Mouse (Mus musculus) forebrain, embryonic 16.5 days (tissue): ENCODE results near the gene Spint2. TPM values are rescaled to one million over a fixed set of nuclear protein-coding genes. Genes with fewer than 3 reads are reported as not detected.

Source experiments
- ATAC-seq: fragments of 200-750 bp; cut with Nextera tagmentation; 2 replicates; pipeline ENCODE4 v1.8.0; 2017; ENCODE audit warnings: mild to moderate bottlenecking, moderate library complexity
- H3K27ac ChIP-seq: fragments of 300-500 bp; sonication (generic); 2 replicates; pipeline ENCODE4 v1.5.1; 2014; ENCODE audit warnings: low read length, control low read depth
- H3K27me3 ChIP-seq: fragments of 300-500 bp; sonication (generic); replicated peaks from 2 replicates; pipeline ENCODE4 v1.6.1; 2014; ENCODE audit warnings: low read length; ENCODE audit not compliant: control insufficient read depth, insufficient read depth
- H3K36me3 ChIP-seq: fragments of 300-500 bp; sonication (generic); 2 replicates; pipeline ENCODE4 v1.6.1; 2014; ENCODE audit not compliant: control insufficient read depth, insufficient read depth
- H3K4me1 ChIP-seq: fragments of 300-500 bp; sonication (generic); replicated peaks from 2 replicates; pipeline ENCODE4 v1.6.1; 2014; ENCODE audit warnings: low read length; ENCODE audit not compliant: control insufficient read depth, insufficient read depth
- H3K4me2 ChIP-seq: fragments of 300-500 bp; sonication (generic); 2 replicates; pipeline ENCODE4 v1.6.1; 2014; ENCODE audit warnings: mild to moderate bottlenecking, low read length, control low read depth
- H3K4me3 ChIP-seq: fragments of 300-500 bp; sonication (generic); replicated peaks from 2 replicates; pipeline ENCODE4 v1.5.1; 2014; ENCODE audit warnings: mild to moderate bottlenecking, low read length, control low read depth
- H3K9ac ChIP-seq: fragments of 300-500 bp; sonication (generic); replicated peaks from 2 replicates; pipeline ENCODE4 v1.6.1; 2014; ENCODE audit warnings: low read depth, low read length, control low read depth
- H3K9me3 ChIP-seq: fragments of 300-500 bp; sonication (generic); 2 replicates; pipeline ENCODE4 v1.6.1; 2016; ENCODE audit warnings: low read length; ENCODE audit not compliant: control insufficient read depth
- WGBS: fragments of 180-500 bp; shearing (Covaris S2); extraction: QIAGEN DNeasy Blood & Tissue Kit; methylation state at CpG from one replicate; pipeline ENCODE4 v1.1.7; 2014; 5-methylcytosine and 5-hydroxymethylcytosine counted together
- polyA plus RNA-seq: library from polyadenylated mRNA; unstranded; fragments of >200 nt; fragmentation: Nextera tagmentation; extraction: Ambion mirVana; gene quantifications from 2 replicates; pipeline ENCODE4 v1.2.1, GENCODE M21; 2015

Gene Spint2
- polyA plus RNA-seq, 1 experiment from 2014 or later, result 50.9 TPM

- H3K9ac ChIP-seq, result no peak overlapping the region
- WGBS, result 90% methylated on average over 3 of the region's 3 CpGs
- no peak for ATAC-seq
Observed at GRCm38 (mm10) chr7:29251166-29251565, 30.5 kb downstream of the Spint2 start.

GRCm38 (mm10) chr7:29248261-29248841 lies 33.4 kb downstream of the Spint2 start, which contains the start of gene 2200002D01Rik:
Gene 2200002D01Rik, minus strand, starts transcription at chr7:29248466.
- no peak for ATAC-seq
- no peak within 1 kb of the TSS for H3K4me3 ChIP-seq
- peaks cover 5% of the 10 kb centered on the region; the same call in 1 of the 2 replicates for H3K4me1 ChIP-seq
- H3K4me2 ChIP-seq, result peak within 1 kb of the TSS; percentile 13
- no peaks in the 10 kb centered on the region for H3K9me3 ChIP-seq
- H3K36me3 ChIP-seq, result no peaks in the 10 kb centered on the region; the same call in 1 of the 2 replicates
- WGBS, result 20% methylated on average over 20 of the region's 20 CpGs
- H3K9ac ChIP-seq, result 0 out of 2 replicates have a peak within 1 kb of the TSS, but pooled peaks have one; percentile 9
- H3K27me3 ChIP-seq, result peaks cover 5% of the 10 kb centered on the region; the same call in 1 of the 2 replicates
- H3K27ac ChIP-seq, result no peak within 1 kb of the TSS

More at GRCm38 (mm10) chr7:29251166-29251565, 30.5 kb downstream of the Spint2 start:
- no peaks in the 10 kb centered on the region for H3K36me3 ChIP-seq
- H3K4me3 ChIP-seq, result no peak overlapping the region
- peaks cover 5% of the 10 kb centered on the region; the same call in 1 of the 2 replicates for H3K4me1 ChIP-seq
- no peaks in the 10 kb centered on the region for H3K9me3 ChIP-seq
- H3K27me3 ChIP-seq, result peaks cover 5% of the 10 kb centered on the region; the same call in 1 of the 2 replicates
- H3K27ac ChIP-seq, result no peak overlapping the region
- H3K4me2 ChIP-seq, result no peak overlapping the region

- H3K9ac ChIP-seq, result 0 out of 2 replicates have a peak overlapping the region, but pooled peaks have one; percentile 9
- no peaks in the 10 kb centered on the region; the same call in 1 of the 2 replicates for H3K36me3 ChIP-seq
- no peak overlapping the region for H3K27ac ChIP-seq
- WGBS, result 18% methylated on average over 19 of the region's 19 CpGs
- no peak for ATAC-seq
- H3K9me3 ChIP-seq, result no peaks in the 10 kb centered on the region
- no peak overlapping the region for H3K4me3 ChIP-seq
- peak overlapping the region; percentile 13 for H3K4me2 ChIP-seq
- H3K4me1 ChIP-seq, result peaks cover 5% of the 10 kb centered on the region; the same call in 1 of the 2 replicates
- H3K27me3 ChIP-seq, result peaks cover 5% of the 10 kb centered on the region; the same call in 1 of the 2 replicates
Observed at GRCm38 (mm10) chr7:29247706-29248105, 34.0 kb downstream of the Spint2 start.

- Histone ChIP-seq H3K27me3 (peaks cover 5% of the 10 kb centered on the region; the same call in 1 of the 2 replicates), H3K4me3 (no peak overlapping the region), H3K4me2 (no peak overlapping the region), H3K9ac (no peak overlapping the region), H3K4me1 (peaks cover 5% of the 10 kb centered on the region; the same call in 1 of the 2 replicates), H3K27ac (no peak overlapping the region), H3K36me3 (no peaks in the 10 kb centered on the region; the same call in 1 of the 2 replicates), H3K9me3 (no peaks in the 10 kb centered on the region)
- ATAC-seq, result no peak
- WGBS, result 25% methylated on average over 16 of the region's 16 CpGs
Observed at GRCm38 (mm10) chr7:29247314-29247700, 34.4 kb downstream of the Spint2 start.

GRCm38 (mm10) chr7:29246619-29247313 lies 34.9 kb downstream of the Spint2 start:
- Histone ChIP-seq H3K9me3 (no peaks in the 10 kb centered on the region), H3K4me3 (no peak overlapping the region), H3K4me2 (no peak overlapping the region), H3K36me3 (no peaks in the 10 kb centered on the region; the same call in 1 of the 2 replicates), H3K27ac (no peak overlapping the region), H3K9ac (no peak overlapping the region), H3K4me1 (peaks cover 5% of the 10 kb centered on the region; the same call in 1 of the 2 replicates), H3K27me3 (peaks cover 5% of the 10 kb centered on the region; the same call in 1 of the 2 replicates)
- whole genome bisulfite sequencing, result 89% methylated on average over 21 of the region's 21 CpGs
- no peak for ATAC-seq

- Histone ChIP-seq H3K27ac (no peak overlapping the region), H3K9ac (no peak overlapping the region), H3K4me3 (no peak overlapping the region), H3K9me3 (no peaks in the 10 kb centered on the region), H3K36me3 (no peaks in the 10 kb centered on the region; the same call in 1 of the 2 replicates), H3K27me3 (peaks cover 5% of the 10 kb centered on the region; the same call in 1 of the 2 replicates), H3K4me1 (peaks cover 5% of the 10 kb centered on the region; the same call in 1 of the 2 replicates), H3K4me2 (no peak overlapping the region)
- ATAC-seq, result no peak
- 81% methylated on average over 5 of the region's 5 CpGs for WGBS
Observed at GRCm38 (mm10) chr7:29246015-29246414, 35.7 kb downstream of the Spint2 start.

- peaks cover 5% of the 10 kb centered on the region; the same call in 1 of the 2 replicates for H3K4me1 ChIP-seq
- WGBS, result 84% methylated on average over 7 of the region's 7 CpGs
- ATAC-seq, result no peak
- H3K9ac ChIP-seq, result no peak overlapping the region
- no peak overlapping the region for H3K27ac ChIP-seq
- no peaks in the 10 kb centered on the region for H3K9me3 ChIP-seq
- H3K27me3 ChIP-seq, result peaks cover 5% of the 10 kb centered on the region; the same call in 1 of the 2 replicates
- H3K4me2 ChIP-seq, result no peak overlapping the region
- H3K4me3 ChIP-seq, result no peak overlapping the region
- H3K36me3 ChIP-seq, result no peaks in the 10 kb centered on the region; the same call in 1 of the 2 replicates
Observed at GRCm38 (mm10) chr7:29244732-29245416, 36.8 kb downstream of the Spint2 start.

GRCm38 (mm10) chr7:29238019-29238967 lies 43.4 kb downstream of the Spint2 start, which contains the start of gene Yif1b:
Gene Yif1b, plus strand, starts transcription at chr7:29238329.
- Histone ChIP-seq H3K4me1 (peaks cover 9% of the 10 kb centered on the region), H3K4me3 (peak within 1 kb of the TSS; percentile 75), H3K27me3 (peaks cover 2% of the 10 kb centered on the region; the same call in 1 of the 2 replicates), H3K9ac (peak within 1 kb of the TSS; percentile 77), H3K4me2 (peak within 1 kb of the TSS; percentile 95), H3K27ac (peak within 1 kb of the TSS; percentile 87), H3K9me3 (no peaks in the 10 kb centered on the region; the same call in 1 of the 2 replicates), H3K36me3 (no peaks in the 10 kb centered on the region)
- under 1% methylated on average over 60 of the region's 60 CpGs for WGBS
- ATAC-seq, result peak; percentile 99
